Mouse (Mus musculus) midbrain, embryonic 15.5 days (tissue): Measurements from ENCODE around the gene Olfr549. TPM values are rescaled to one million over a fixed set of nuclear protein-coding genes. Genes with fewer than 3 reads are reported as not detected.

Source experiments
- ATAC-seq: fragments of 200-750 bp; cut with Nextera tagmentation; replicated peaks from 2 replicates; pipeline ENCODE4 v1.8.0; 2017; ENCODE audit warnings: moderate TSS enrichment
- H3K27ac ChIP-seq: fragments of 300-500 bp; sonication (generic); 2 replicates; pipeline ENCODE4 v1.5.1; 2015; ENCODE audit warnings: mild to moderate bottlenecking, inconsistent platforms
- H3K27me3 ChIP-seq: fragments of 300-500 bp; sonication (generic); replicated peaks from 2 replicates; pipeline ENCODE4 v1.6.1; 2015; ENCODE audit warnings: inconsistent platforms
- H3K36me3 ChIP-seq: fragments of 300-500 bp; sonication (generic); replicated peaks from 2 replicates; pipeline ENCODE4 v1.6.1; 2015; ENCODE audit warnings: inconsistent platforms
- H3K4me1 ChIP-seq: fragments of 300-500 bp; sonication (generic); 2 replicates; pipeline ENCODE4 v1.6.1; 2015; ENCODE audit warnings: inconsistent platforms
- H3K4me2 ChIP-seq: fragments of 300-500 bp; sonication (generic); 2 replicates; pipeline ENCODE4 v1.6.1; 2015; ENCODE audit warnings: inconsistent platforms, mild to moderate bottlenecking, moderate library complexity
- H3K4me3 ChIP-seq: fragments of 300-500 bp; sonication (generic); 2 replicates; pipeline ENCODE4 v1.5.1; 2015; ENCODE audit warnings: mild to moderate bottlenecking, inconsistent platforms
- H3K9ac ChIP-seq: fragments of 300-500 bp; sonication (generic); 2 replicates; pipeline ENCODE4 v1.6.1; 2015; ENCODE audit warnings: mild to moderate bottlenecking, inconsistent platforms
- H3K9me3 ChIP-seq: fragments of 300-500 bp; sonication (generic); 2 replicates; pipeline ENCODE4 v1.6.1; 2016; ENCODE audit warnings: inconsistent platforms
- WGBS: fragments of 180-500 bp; shearing (Covaris S2); methylation state at CpG from one replicate; pipeline ENCODE4 v1.1.7; 2015; ENCODE audit warnings: mixed read lengths; 5-methylcytosine and 5-hydroxymethylcytosine counted together
- polyA plus RNA-seq: library from polyadenylated mRNA; unstranded; fragments of >200 nt; fragmentation: Nextera tagmentation; extraction: Ambion mirVana; gene quantifications from 2 replicates; pipeline ENCODE4 v1.2.1, GENCODE M21; 2015

Gene Olfr549
- polyA plus RNA-seq = not detected in 2 replicates

- H3K4me3 ChIP-seq = no peak within 1 kb of the TSS
- no peaks in the 10 kb centered on the region for H3K9me3 ChIP-seq
- no peak for ATAC-seq
- no peaks in the 10 kb centered on the region for H3K36me3 ChIP-seq
- no peak within 1 kb of the TSS for H3K27ac ChIP-seq
- H3K27me3 ChIP-seq = no peaks in the 10 kb centered on the region
- H3K9ac ChIP-seq = no peak within 1 kb of the TSS
- 93% methylated on average over 3 of the region's 3 CpGs for WGBS
- H3K4me1 ChIP-seq = no peaks in the 10 kb centered on the region
- no peak within 1 kb of the TSS for H3K4me2 ChIP-seq
Observed at GRCm38 (mm10) chr7:102549570-102549969, at the start of gene Olfr549. TSS of gene Olfr549 (plus strand) at chr7:102549870.

GRCm38 (mm10) chr7:102501986-102502385, 47.7 kb upstream of the Olfr549 start:
- Histone ChIP-seq H3K9me3 (no peaks in the 10 kb centered on the region), H3K9ac (no peak overlapping the region), H3K4me1 (no peaks in the 10 kb centered on the region), H3K4me2 (no peak overlapping the region), H3K36me3 (no peaks in the 10 kb centered on the region), H3K27me3 (no peaks in the 10 kb centered on the region), H3K27ac (no peak overlapping the region), H3K4me3 (no peak overlapping the region)
- ATAC-seq = no peak
- 79% methylated on average over 5 of the region's 5 CpGs for WGBS

GRCm38 (mm10) chr7:102506848-102507247, 42.8 kb upstream of the Olfr549 start:
- H3K36me3 ChIP-seq = no peaks in the 10 kb centered on the region
- no peaks in the 10 kb centered on the region for H3K4me1 ChIP-seq
- no peak overlapping the region for H3K9ac ChIP-seq
- H3K27me3 ChIP-seq = no peaks in the 10 kb centered on the region
- H3K9me3 ChIP-seq = no peaks in the 10 kb centered on the region
- 48% methylated on average over 3 of the region's 3 CpGs for WGBS
- H3K27ac ChIP-seq = no peak overlapping the region
- H3K4me2 ChIP-seq = no peak overlapping the region
- no peak overlapping the region for H3K4me3 ChIP-seq
- ATAC-seq = peak; percentile 93

GRCm38 (mm10) chr7:102508066-102508465, 41.6 kb upstream of the Olfr549 start:
- Histone ChIP-seq H3K27ac (no peak overlapping the region), H3K27me3 (0 out of 2 replicates have a peak, but pooled peaks cover 7% of the 10 kb centered on the region), H3K4me3 (no peak overlapping the region), H3K4me1 (no peaks in the 10 kb centered on the region), H3K9me3 (no peaks in the 10 kb centered on the region), H3K4me2 (no peak overlapping the region), H3K36me3 (no peaks in the 10 kb centered on the region), H3K9ac (no peak overlapping the region)
- ATAC-seq = no peak
- 87% methylated on average over 9 of the region's 9 CpGs for WGBS

GRCm38 (mm10) chr7:102508666-102509065, 41.0 kb upstream of the Olfr549 start:
- no peak for ATAC-seq
- Histone ChIP-seq H3K27ac (no peak overlapping the region), H3K4me2 (no peak overlapping the region), H3K4me1 (peaks cover 5% of the 10 kb centered on the region; the same call in 1 of the 2 replicates), H3K27me3 (peaks cover 9% of the 10 kb centered on the region; the same call in 1 of the 2 replicates), H3K9me3 (no peaks in the 10 kb centered on the region), H3K4me3 (no peak overlapping the region), H3K36me3 (no peaks in the 10 kb centered on the region), H3K9ac (no peak overlapping the region)
- WGBS = 88% methylated on average over 6 of the region's 6 CpGs

- ATAC-seq = no peak
- WGBS = 80% methylated on average over 7 of the region's 7 CpGs
- Histone ChIP-seq H3K4me3 (no peak overlapping the region), H3K36me3 (no peaks in the 10 kb centered on the region), H3K4me2 (no peak overlapping the region), H3K9ac (no peak overlapping the region), H3K27ac (no peak overlapping the region), H3K27me3 (peaks cover 17% of the 10 kb centered on the region; the same call in 1 of the 2 replicates), H3K9me3 (no peaks in the 10 kb centered on the region), H3K4me1 (peaks cover 6% of the 10 kb centered on the region; the same call in 1 of the 2 replicates)
Observed at GRCm38 (mm10) chr7:102509726-102510125, 39.9 kb upstream of the Olfr549 start.

- no peak for ATAC-seq
- H3K9ac ChIP-seq = no peak overlapping the region
- no peaks in the 10 kb centered on the region for H3K9me3 ChIP-seq
- peaks cover 8% of the 10 kb centered on the region for H3K4me1 ChIP-seq
- H3K4me2 ChIP-seq = no peak overlapping the region
- no peaks in the 10 kb centered on the region for H3K36me3 ChIP-seq
- peaks cover 17% of the 10 kb centered on the region; the same call in 1 of the 2 replicates for H3K27me3 ChIP-seq
- WGBS = 91% methylated on average over 10 of the region's 10 CpGs
- no peak overlapping the region for H3K4me3 ChIP-seq
- no peak overlapping the region for H3K27ac ChIP-seq
Observed at GRCm38 (mm10) chr7:102511927-102512326, 37.7 kb upstream of the Olfr549 start.

- Histone ChIP-seq H3K4me1 (peaks cover 8% of the 10 kb centered on the region), H3K4me3 (peak overlapping the region; percentile 64), H3K27me3 (peaks cover 17% of the 10 kb centered on the region; the same call in 1 of the 2 replicates), H3K36me3 (no peaks in the 10 kb centered on the region), H3K9ac (peak overlapping the region; percentile 85), H3K9me3 (no peaks in the 10 kb centered on the region), H3K4me2 (peak overlapping the region; percentile 96), H3K27ac (0 out of 2 replicates have a peak overlapping the region, but pooled peaks have one; percentile 60)
- peak; percentile 97 for ATAC-seq
- 1% methylated on average over 54 of the region's 54 CpGs for WGBS
Observed at GRCm38 (mm10) chr7:102512814-102513435, 36.7 kb upstream of the Olfr549 start.

- no peak overlapping the region for H3K4me3 ChIP-seq
- H3K9ac ChIP-seq = no peak overlapping the region
- peaks cover 8% of the 10 kb centered on the region for H3K4me1 ChIP-seq
- H3K27ac ChIP-seq = no peak overlapping the region
- H3K4me2 ChIP-seq = no peak overlapping the region
- no peaks in the 10 kb centered on the region for H3K9me3 ChIP-seq
- peaks cover 17% of the 10 kb centered on the region; the same call in 1 of the 2 replicates for H3K27me3 ChIP-seq
- ATAC-seq = no peak
- 84% methylated on average over 4 of the region's 4 CpGs for WGBS
- H3K36me3 ChIP-seq = no peaks in the 10 kb centered on the region
Observed at GRCm38 (mm10) chr7:102514144-102514543, 35.5 kb upstream of the Olfr549 start.

GRCm38 (mm10) chr7:102516261-102517050, 33.2 kb upstream of the Olfr549 start:
- peaks cover 8% of the 10 kb centered on the region for H3K4me1 ChIP-seq
- no peaks in the 10 kb centered on the region for H3K36me3 ChIP-seq
- WGBS = 69% methylated on average over 10 of the region's 10 CpGs
- no peaks in the 10 kb centered on the region for H3K9me3 ChIP-seq
- ATAC-seq = no peak
- H3K4me2 ChIP-seq = no peak overlapping the region
- H3K27ac ChIP-seq = no peak overlapping the region
- H3K27me3 ChIP-seq = peaks cover 17% of the 10 kb centered on the region; the same call in 1 of the 2 replicates
- no peak overlapping the region for H3K4me3 ChIP-seq
- H3K9ac ChIP-seq = no peak overlapping the region

- 66% methylated on average over 2 of the region's 2 CpGs for WGBS
- H3K4me3 ChIP-seq = no peak overlapping the region
- ATAC-seq = no peak
- H3K36me3 ChIP-seq = no peaks in the 10 kb centered on the region
- H3K9me3 ChIP-seq = no peaks in the 10 kb centered on the region
- no peak overlapping the region for H3K4me2 ChIP-seq
- no peak overlapping the region for H3K9ac ChIP-seq
- H3K4me1 ChIP-seq = peaks cover 8% of the 10 kb centered on the region
- no peak overlapping the region for H3K27ac ChIP-seq
- H3K27me3 ChIP-seq = peaks cover 16% of the 10 kb centered on the region; the same call in 1 of the 2 replicates
Observed at GRCm38 (mm10) chr7:102517051-102517335, 32.7 kb upstream of the Olfr549 start.

- Histone ChIP-seq H3K9me3 (no peaks in the 10 kb centered on the region), H3K4me3 (no peak overlapping the region), H3K4me2 (no peak overlapping the region), H3K4me1 (no peaks in the 10 kb centered on the region), H3K27me3 (no peaks in the 10 kb centered on the region), H3K27ac (no peak overlapping the region), H3K9ac (no peak overlapping the region), H3K36me3 (no peaks in the 10 kb centered on the region)
- 72% methylated on average over 1 of the region's 1 CpGs for WGBS
- no peak for ATAC-seq
Observed at GRCm38 (mm10) chr7:102529052-102529451, 20.6 kb upstream of the Olfr549 start.
